Mouse (Mus musculus) cerebellum, adult 2 months (tissue): ENCODE measurements around the gene Ran. TPM values are rescaled to one million over a fixed set of nuclear protein-coding genes. Genes with fewer than 3 reads are reported as not detected.
"Not testable (repeated sequence)": the region's sequence is repeated elsewhere in the genome, so short reads cannot be mapped to it uniquely, and the experiment has no call there.

ENCODE experiments used
- DNase-seq, 2 experiments: peaks; one replicate each; pipeline ENCODE4 v3.0.0; 2021
- H3K27ac ChIP-seq: fragments of 200-500 bp; 2 replicates; pipeline ENCODE4 v1.5.1; 2012; ENCODE audit warnings: low read length, control low read depth, inconsistent platforms; ENCODE audit not compliant: insufficient read depth
- H3K27me3 ChIP-seq: fragments of 200-500 bp; 2 replicates; pipeline ENCODE4 v1.6.1; 2012; ENCODE audit warnings: inconsistent platforms, mild to moderate bottlenecking, low read length, moderate library complexity; ENCODE audit not compliant: control insufficient read depth, insufficient read depth
- H3K4me1 ChIP-seq: fragments of 200-500 bp; 2 replicates; pipeline ENCODE4 v1.6.1; 2011; ENCODE audit warnings: low read length; ENCODE audit not compliant: control insufficient read depth, insufficient read depth
- H3K4me3 ChIP-seq: fragments of 200-500 bp; replicated peaks from 2 replicates; pipeline ENCODE3; 2011; ENCODE audit warnings: mild to moderate bottlenecking, low read depth, low read length, control low read depth; ENCODE audit not compliant: insufficient read depth
- CTCF ChIP-seq: fragments of 200-500 bp; IDR thresholded peaks from 2 replicates; pipeline ENCODE4 v1.5.1; 2011; ENCODE audit warnings: low read depth, mild to moderate bottlenecking, control low read depth, low read length, moderate library complexity, borderline replicate concordance; ENCODE audit not compliant: insufficient read depth
- POLR2A ChIP-seq: fragments of 200-500 bp; IDR thresholded peaks from 2 replicates; pipeline ENCODE4 v1.6.1; 2011; ENCODE audit warnings: low read length, control low read depth, borderline replicate concordance; ENCODE audit not compliant: insufficient read depth
- WGBS: fragments of 180-500 bp; shearing (Covaris S2); methylation state at CpG from one replicate; pipeline ENCODE4 v1.1.7; 2018; 5-methylcytosine and 5-hydroxymethylcytosine counted together
- polyA plus RNA-seq: library from polyadenylated mRNA; depleted of rRNA; stranded (reverse); fragments of >200 nt; gene quantifications from 2 replicates; pipeline ENCODE4 v1.2.3, GENCODE M21; 2012; rRNA removed

Ran gene
- 152 and 160 TPM in 2 replicates for polyA plus RNA-seq

DNA sequence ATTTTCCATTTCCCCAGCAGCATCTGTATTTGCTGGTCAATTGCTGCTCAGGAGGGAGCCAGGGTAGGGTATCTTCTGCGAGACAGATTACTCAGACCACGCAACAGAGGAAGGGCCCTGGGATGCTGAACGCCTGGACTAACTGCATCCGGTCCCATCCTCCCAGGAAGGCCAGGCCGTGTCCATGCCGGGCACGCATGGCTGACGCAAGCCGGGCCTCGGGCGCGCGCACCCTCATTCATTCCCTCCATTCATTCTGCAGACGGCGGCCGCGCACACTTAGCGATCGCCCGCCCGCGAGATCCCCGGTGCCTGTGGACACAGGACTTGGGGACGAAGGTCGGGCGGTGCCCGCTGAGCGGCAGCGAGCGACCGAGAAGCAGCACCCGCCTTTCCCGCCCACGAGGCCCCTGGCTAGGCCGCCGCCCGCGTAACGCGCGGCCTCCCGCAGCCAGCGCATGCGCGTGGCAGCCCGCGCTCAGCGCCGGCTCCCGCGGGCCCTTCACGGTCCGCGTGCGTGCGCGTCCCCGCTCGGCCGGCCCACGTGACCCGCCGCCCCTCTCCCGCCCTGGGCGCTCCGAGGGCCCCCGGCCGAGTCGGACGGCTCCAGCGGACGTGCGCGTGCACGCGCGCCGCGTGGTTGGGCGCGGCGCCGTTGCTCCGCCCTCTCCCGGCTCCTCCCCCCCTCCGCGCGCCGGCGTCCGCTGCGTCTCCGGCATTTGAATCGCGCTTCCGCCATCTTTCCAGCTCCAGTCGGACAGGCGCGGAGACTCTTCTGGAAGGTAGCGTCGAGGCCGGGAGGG lies at the start of gene Ran:
Gene Ran (plus strand): TSS at position 573 of the 803 bp plus-strand sequence.
- Histone ChIP-seq H3K4me3 (peak within 1 kb of the TSS; percentile 61), H3K4me1 (no peaks in the 10 kb centered on the region), H3K27me3 (no peaks in the 10 kb centered on the region), H3K27ac (peak within 1 kb of the TSS; percentile 79)
- TF ChIP-seq CTCF, result no peak
- TF ChIP-seq POLR2A, result peak; percentile 75
- peak; percentile 95 to 96 for DNase-seq
- 2% methylated on average over 93 of the region's 102 CpGs for WGBS

DNA sequence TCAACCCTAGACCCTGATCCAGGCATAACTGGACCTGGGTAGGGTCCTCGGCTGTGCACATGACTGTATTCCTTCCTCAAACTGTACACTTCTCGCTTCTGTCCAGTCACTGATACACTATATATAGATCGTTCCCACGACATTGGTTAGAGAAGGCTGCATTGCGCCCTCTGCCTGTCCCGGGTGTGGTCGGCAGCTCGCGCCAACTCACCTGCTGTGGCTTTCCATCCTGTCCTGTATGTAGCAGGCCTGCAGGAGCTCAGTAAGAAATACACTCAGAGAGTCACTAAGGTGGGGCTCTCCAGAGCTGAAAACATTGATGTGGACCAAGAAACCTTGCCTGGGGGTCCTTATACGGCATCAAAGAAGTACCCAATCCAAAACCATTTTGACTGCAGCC lies 49.0 kb upstream of the Ran start:
- WGBS, result 67% methylated on average over 10 of the region's 10 CpGs
- Histone ChIP-seq H3K4me3 (no peak overlapping the region), H3K27me3 (no peaks in the 10 kb centered on the region; the same call in 1 of the 2 replicates), H3K4me1 (no peaks in the 10 kb centered on the region; the same call in 1 of the 2 replicates), H3K27ac (no peak overlapping the region)
- DNase-seq, result no peak
- no peak for TF ChIP-seq CTCF
- TF ChIP-seq POLR2A, result no peak

DNA sequence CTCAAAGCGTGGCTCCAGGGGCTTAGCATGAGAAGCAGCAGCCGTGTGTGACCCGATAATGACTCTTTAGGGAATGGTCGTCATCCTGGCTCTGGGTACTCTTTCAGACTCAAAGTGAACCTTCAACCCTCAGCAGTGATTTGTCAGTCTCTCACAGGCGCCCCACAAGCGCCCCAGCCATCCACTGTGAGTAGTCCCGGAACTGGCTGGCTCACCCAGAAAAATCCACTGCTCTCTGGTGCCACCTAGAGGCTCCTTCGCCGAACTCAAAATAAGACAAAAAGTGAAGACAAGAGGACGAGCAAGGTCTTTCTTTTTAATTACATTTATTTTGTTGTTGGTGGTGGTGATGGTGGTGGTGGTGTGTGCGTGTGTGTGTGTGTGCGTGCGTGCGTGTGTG lies 48.6 kb upstream of the Ran start:
- 10% methylated on average over 14 of the region's 14 CpGs for WGBS
- DNase-seq, result peak; percentile 35 to 62
- H3K4me3 ChIP-seq, result no peak overlapping the region
- H3K27ac ChIP-seq, result no peak overlapping the region
- no peaks in the 10 kb centered on the region; the same call in 1 of the 2 replicates for H3K27me3 ChIP-seq
- TF ChIP-seq CTCF, result peak; percentile 59; the same call in 1 of the 2 replicates
- no peak for TF ChIP-seq POLR2A
- no peaks in the 10 kb centered on the region; the same call in 1 of the 2 replicates for H3K4me1 ChIP-seq

- peaks cover 1% of the 10 kb centered on the region; the same call in 1 of the 2 replicates for H3K27me3 ChIP-seq
- no peak overlapping the region for H3K27ac ChIP-seq
- no peak overlapping the region for H3K4me3 ChIP-seq
- TF ChIP-seq CTCF (0 out of 2 replicates have a peak, but pooled peaks have one; percentile 15), POLR2A (no peak)
- no peak for DNase-seq
- 12% methylated on average over 4 of the region's 4 CpGs for WGBS
- H3K4me1 ChIP-seq, result no peaks in the 10 kb centered on the region; the same call in 1 of the 2 replicates
Observed at GRCm38 (mm10) chr5:128976266-128976665, 43.6 kb upstream of the Ran start.

- not testable (repeated sequence) for DNase-seq, H3K4me1 ChIP-seq, H3K4me3 ChIP-seq, H3K27ac ChIP-seq, H3K27me3 ChIP-seq
- WGBS, result 88% methylated on average over 1 of the region's 1 CpGs
Observed at GRCm38 (mm10) chr5:128977466-128977865, 42.4 kb upstream of the Ran start.

DNA sequence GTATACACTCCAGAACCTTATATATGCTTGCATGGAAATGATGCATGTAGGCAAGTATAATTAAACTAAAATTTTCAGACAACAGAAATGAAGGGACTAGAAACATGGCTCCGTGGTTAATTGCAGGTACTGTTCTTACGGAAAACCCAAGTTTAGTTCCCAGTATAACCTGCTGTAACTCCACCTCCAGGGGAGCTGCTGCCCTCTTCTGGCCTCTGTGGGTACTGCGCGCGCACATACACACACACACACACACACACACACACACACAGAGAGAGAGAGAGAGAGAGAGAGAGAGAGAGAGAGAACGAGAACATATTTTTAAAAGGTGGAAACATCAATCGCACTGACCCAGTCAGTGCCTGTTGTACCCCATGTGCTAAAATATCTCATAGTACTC lies 40.9 kb upstream of the Ran start:
- Histone ChIP-seq H3K4me3 (no peak overlapping the region), H3K4me1 (no peaks in the 10 kb centered on the region), H3K27ac (no peak overlapping the region), H3K27me3 (peaks cover 1% of the 10 kb centered on the region; the same call in 1 of the 2 replicates)
- 99% methylated on average over 7 of the region's 7 CpGs for WGBS
- no peak for DNase-seq
- TF ChIP-seq CTCF, result no peak
- TF ChIP-seq POLR2A, result no peak

DNA sequence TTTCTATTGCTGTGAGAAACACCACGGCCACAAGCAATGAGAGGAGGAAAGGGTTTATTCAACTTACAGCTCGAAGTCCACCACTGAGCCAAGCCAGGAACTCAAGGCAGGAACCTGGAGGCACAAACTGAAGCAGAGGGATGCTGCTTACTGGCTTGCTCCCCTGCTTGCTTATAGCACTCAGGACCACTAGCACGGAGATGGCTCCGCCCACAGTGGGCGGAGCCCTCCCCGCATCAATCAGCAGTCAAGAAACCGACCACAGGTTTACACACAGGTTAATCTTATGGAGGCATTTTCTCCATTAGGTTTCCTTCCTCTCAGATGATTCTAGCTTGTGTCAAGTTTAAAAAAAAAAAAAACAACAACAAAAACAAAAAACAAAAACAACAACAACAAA lies 39.0 kb upstream of the Ran start:
- no peak for DNase-seq
- TF ChIP-seq POLR2A, result no peak
- TF ChIP-seq CTCF, result no peak
- 74% methylated on average over 7 of the region's 7 CpGs for WGBS
- H3K27me3 ChIP-seq, result peaks cover 1% of the 10 kb centered on the region; the same call in 1 of the 2 replicates
- no peak overlapping the region for H3K27ac ChIP-seq
- H3K4me3 ChIP-seq, result no peak overlapping the region
- H3K4me1 ChIP-seq, result no peaks in the 10 kb centered on the region

GRCm38 (mm10) chr5:128981607-128982006 lies 38.3 kb upstream of the Ran start:
- Histone ChIP-seq H3K4me1 (no peaks in the 10 kb centered on the region), H3K4me3 (no peak overlapping the region), H3K27ac (no peak overlapping the region), H3K27me3 (peaks cover 1% of the 10 kb centered on the region; the same call in 1 of the 2 replicates)
- WGBS, result 20% methylated on average over 12 of the region's 12 CpGs
- TF ChIP-seq CTCF, result peak; percentile 89
- no peak for TF ChIP-seq POLR2A
- peak; percentile 45 to 68 for DNase-seq
